Mouse (Mus musculus) left cerebral cortex, adult 18-20 months (tissue): ENCODE measurements around the gene Nomo1. TPM values are rescaled to one million over a fixed set of nuclear protein-coding genes. Genes with fewer than 3 reads are reported as not detected.

Experiments used
- DNase-seq, 2 experiments: peaks; one replicate each; pipeline ENCODE4 v3.0.0; 2021 to 2022; ENCODE audit warnings: low spot score in 2 of 2, mixed read lengths in 1 of 2
- total RNA-seq, 2 experiments: library from RNA; stranded (reverse); gene quantifications; 2 replicates each; pipeline ENCODE4 v1.2.3; 2021

Nomo1 gene
- total RNA-seq, 2 experiments from 2014 or later: 105 to 106 TPM

DNA sequence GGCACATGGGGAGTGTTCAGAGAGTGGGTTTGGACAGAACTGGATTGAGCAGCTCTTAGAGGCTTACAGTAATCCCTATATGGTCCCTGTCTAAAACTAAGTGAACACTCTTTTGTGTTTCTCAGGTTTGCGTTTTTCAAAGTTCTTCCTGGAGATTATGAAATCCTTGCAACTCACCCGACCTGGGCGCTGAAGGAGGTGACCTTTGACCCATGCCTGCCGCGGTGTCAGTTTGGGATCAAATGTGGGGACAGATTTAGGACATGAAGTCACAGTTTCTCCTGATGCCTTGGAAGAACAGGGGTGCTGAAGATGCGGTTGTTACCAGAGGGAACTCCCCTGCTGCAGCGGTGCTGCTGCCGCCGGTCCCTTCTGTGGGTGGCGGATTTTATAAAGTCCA, 10.6 kb downstream of the Nomo1 start:
- DNase-seq: no peak

DNA sequence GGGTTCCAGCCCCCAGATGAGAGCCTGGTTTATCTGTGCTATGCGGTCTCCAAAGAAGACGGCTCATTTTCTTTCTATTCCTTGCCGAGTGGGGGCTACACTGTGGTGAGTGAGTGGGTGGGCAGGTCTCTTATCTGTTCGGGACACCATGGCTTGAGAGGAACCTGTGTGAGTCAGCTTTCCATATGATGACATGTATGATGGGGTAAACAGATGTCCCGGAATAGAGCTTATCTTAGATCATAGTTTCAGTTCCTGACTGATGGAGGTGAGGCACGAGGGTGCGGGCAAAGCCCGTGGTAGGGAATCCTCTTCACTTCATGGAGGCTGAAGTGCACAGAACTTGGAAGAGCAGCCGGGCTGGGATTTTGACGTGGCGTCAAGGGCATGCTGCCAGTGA, 12.4 kb downstream of the Nomo1 start:
- DNase-seq: no peak

DNA sequence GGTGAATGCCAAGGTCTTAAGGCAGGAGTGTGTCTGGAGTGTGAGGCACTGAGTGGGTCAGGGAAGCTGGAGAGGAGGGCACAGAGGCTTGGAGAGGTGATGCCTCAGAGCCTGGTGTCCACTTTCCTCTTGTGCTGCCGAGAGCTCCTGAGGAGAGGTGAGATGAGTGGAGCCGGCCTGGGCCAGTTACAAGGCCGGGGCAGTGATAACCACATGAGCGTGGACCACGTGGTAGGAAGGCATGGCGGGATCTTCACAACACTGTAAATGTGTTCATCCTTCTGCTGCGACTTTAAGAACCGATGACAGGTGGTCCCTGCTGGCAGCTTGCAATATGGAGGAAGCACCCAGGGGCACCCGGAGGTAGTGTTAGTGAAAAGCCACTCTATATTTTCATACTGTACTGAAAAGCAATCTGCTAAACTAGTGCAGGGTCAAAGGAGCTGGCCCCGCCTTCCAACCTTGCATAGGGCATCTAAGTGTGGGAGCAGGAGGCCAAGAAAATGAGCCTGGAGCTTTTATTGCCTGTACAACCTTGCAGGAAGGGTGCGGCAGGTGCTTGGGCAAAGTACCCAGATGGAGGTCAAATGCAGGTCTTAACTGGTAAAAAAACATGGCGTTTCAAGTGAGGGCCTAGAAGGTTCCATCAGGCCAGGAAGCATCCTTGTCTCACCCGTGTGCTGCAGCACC, 14.5 kb downstream of the Nomo1 start:
- DNase-seq: no peak

DNA sequence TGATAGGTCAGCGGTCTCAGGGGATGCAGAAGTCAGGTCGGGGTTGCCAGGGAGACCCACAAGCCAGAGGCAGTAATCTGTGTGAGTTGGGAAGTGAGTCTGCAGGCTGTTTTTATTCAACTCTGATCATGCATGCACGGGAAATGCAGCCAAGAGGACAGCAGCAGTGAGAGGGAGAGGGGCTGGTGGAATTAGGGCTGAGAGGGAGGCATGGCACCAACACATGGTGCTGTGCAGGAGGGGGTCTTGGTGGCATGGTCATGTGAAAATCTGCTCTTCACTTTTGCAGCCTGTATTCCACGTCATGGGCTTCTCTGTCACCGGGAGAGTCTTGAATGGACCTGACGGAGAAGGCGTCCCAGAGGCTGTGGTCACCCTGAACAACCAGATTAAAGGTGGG, 16.5 kb downstream of the Nomo1 start:
- DNase-seq: no peak

DNA sequence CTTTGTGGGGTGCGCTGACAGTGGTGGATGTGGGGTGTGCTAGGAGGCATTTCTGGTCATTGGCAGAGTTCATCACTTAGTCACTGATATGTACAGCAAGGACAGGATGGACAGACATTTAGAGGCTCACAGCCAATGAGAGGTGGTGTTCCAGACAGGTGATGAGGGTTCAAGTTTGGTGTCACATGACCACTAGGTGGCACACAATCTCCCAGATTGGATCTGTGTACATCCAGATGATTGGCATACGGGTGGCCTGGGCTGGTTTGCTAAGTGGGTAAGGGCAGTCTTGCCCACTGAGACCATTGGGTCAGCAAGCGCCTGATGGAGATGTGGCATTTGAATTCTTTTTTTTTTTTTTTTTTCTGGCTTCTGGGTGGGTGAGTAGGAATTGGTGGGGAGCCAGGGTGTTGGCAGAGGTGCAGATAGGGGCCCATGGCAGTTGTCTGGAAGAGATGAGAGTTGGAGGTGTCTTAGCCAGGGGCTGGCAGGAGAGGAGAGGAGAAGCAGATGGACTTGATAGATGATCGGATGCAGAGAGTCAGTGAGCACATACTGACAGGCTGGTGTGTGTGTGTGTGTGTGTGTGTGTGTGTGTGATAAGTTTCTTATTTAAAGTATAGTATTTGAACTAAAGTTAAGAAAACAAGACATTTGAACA, 18.8 kb downstream of the Nomo1 start:
- DNase-seq: no peak

DNA sequence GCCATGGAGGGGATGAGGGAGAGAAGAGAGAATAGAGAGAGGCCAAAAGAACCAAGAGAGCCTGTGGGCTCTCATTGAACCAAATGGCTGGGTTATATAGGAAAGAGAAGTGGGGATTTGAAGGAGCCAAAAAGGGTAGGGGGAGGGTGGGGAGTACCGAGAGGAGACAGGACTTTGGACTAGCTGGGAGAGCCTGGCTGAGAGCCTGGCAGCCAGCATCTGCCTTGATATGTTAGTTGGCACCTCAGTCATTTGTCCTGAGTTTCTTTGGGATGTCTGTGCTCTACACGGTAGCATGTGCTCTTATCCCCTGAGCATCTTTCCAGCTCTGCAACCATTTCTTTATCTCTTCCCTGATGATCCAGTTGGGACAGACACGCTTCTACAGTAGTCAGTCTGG, 20.1 kb downstream of the Nomo1 start:
- DNase-seq: no peak

DNA sequence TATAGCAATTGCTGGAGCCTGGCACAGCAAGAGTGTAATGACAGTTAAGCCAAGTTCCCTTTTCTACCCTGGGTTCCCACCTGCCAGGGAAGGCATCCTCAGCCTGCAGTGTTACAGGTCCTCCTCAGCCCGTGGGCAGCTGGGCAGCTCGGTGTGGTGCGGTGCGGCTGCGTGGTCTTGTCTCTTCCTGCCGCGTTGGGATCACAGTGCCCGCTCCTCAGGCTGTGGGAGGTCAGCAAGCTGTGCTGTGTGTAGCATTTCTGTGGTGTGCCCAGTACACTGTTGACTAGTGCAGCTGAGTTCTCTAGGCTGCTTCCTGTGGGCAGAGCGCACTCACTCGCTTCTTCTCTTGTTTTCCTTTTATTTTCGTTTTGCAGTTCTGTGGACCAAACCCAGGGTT, 25.4 kb downstream of the Nomo1 start:
- DNase-seq: no peak

DNA sequence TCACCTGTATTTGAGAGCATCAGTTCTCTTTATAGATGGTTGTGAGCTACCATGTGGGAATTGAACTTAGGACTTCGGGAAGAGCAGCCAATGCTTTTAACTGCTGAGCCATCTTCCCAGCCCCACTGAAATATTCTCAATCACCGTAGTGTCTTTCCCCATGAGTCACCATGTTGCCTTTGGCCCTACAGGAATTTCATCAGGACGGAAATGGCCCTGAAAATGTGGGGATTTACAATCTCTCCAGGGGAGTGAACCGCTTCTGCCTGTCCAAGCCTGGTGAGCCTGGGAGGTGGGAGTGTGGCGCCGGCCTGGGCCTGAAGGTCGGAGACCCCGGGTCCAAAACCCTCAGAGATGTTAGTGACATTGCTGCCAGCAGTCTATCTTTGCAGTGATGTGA, 27.2 kb downstream of the Nomo1 start:
- DNase-seq: no peak

DNA sequence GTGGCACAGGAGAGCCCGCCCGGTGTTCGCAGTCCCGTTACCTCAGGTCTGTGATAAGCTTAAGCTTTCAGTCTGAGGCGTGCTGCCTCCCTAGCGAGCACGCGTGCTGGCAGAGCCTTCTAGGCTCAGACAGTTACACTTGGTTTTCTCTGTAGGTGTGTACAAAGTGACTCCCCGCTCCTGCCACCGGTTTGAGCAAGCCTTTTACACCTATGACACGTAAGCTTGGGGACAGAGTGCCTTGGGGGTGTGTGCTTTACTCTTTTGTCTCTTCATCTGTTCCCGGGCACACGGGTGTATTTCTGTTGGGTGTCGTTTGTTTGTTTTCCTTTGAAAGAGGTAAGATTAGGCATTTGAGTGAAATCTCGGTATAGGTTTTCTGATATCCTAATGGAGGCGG, 28.1 kb downstream of the Nomo1 start:
- no peak for DNase-seq

DNA sequence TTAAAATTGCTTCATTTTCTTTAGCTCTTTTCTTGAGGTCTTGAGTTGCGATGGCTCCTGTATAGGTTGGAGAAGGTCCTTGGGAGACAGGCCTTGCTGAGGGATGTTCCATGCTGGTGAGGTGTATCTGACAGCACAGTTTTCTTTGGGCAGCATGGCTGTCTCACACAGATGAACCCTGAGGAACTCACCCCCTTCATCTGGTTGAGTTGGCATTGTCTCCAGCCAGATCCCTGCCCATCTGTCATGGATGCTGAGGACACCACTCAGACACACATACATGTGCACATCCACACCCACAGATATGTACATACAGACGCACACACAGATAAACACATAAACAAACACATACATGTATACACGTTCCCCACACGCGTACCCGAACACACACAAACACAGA, 29.8 kb downstream of the Nomo1 start:
- DNase-seq: no peak

DNA sequence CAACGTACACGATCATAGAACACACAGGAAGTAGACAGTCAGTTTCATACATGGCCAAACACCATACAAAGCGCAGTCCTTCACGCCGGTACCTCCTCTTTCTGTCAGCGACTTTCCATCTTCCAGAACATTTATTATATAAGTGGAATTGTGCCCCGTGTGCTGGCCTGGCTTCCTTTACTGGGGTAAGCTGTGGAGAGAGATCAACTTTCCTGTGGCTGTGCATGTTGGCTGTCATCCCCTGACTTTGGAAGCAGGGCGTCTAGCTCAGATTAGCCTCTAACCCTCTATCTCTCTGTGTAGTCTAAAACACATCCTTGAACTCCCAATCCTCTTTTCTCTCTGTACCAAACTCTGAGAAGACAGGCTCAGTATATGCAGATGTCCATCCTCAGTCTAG, 35.3 kb downstream of the Nomo1 start:
- DNase-seq: no peak

DNA sequence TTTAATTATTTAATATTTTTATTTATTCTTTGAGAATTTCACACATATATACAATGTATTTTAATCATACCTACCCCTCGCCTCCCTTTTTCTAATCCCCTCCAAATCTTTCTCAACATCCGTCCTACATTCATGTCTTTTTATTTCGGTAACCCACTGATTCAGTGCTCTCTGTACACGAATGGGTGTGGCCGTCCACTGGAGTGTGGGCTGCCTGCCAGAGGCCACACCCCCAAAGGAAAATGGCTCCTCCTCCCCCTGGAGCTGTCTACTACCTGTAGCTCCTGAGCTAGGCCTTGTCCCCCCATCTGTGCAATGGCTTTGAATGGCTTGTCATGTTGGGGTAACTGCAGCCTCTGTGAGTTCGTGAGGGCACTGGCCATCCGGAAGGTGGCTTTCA, 43.3 kb downstream of the Nomo1 start:
- DNase-seq: no peak

DNA sequence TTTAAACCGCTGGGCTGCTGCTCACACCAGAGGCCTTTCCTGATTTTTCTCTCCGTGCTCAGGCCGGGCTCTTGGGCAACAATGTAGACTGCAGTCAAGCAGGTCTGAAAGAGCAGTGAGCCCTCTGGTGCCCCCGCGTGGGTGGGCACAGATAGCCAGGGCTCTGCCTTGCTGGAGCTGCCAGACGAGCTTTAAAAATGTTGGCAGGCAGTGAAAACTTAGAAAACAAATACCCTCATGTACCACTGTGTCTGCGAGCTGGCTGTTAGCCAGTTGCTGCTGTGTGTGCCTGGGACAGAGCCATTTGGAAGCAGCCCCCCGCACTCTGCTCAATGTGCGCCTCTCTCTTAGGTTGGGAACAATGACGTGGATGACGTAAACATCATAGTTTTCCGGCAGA, 44.2 kb downstream of the Nomo1 start:
- no peak for DNase-seq

DNA sequence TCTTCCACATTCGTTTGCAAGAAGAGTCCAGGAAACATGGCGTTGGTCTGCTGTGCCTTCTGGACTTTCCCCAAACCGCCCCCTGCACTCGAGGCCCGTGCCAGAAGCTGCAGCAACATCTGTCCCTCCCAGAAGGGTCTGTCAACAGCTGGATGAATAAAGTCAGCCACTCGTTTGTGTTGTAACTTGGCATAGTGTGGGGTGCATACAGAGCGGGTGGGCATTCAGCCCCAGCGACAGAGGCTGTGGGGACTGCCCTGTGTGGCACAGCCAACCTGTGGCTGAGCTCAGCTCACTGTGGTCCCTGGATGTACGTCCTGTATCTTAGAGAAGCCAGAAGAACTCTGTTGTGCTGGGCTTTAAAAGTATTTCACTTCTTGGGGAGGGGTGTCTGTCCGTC, 50.5 kb downstream of the Nomo1 start:
- no peak for DNase-seq

DNA sequence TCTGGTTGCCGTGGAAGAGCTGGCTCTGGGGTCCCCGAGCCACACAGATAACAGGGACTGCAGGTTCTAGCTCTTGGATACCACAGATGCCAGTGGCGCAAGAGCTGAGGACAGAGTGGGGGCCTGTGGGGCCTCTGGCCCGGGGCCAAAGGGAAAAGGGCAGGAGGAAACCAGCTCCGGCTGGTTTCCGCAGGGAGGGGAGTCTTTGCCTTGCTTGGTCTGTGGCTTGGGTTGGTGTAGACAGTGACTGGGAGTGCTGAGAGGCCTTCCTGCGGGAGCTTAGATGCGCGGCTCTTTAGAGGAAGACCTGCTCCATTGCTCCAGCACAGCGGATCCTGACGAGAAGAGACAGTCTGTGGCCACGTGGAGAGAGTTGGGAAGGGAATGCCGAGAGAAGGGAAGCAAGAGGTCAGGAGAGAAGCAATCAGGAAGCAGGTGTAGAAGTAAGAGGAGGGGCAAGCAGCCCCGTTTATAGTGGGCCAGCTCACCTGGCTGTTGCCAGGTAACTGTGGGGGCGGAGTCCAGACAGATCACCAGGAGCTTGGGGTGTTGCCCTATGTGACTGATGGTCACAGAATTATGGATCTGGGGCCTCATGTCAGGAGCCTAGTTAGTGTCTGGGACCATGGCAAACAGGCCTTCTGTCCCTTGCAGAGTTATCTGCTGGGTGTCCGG, 51.5 kb downstream of the Nomo1 start:
- no peak for DNase-seq

DNA sequence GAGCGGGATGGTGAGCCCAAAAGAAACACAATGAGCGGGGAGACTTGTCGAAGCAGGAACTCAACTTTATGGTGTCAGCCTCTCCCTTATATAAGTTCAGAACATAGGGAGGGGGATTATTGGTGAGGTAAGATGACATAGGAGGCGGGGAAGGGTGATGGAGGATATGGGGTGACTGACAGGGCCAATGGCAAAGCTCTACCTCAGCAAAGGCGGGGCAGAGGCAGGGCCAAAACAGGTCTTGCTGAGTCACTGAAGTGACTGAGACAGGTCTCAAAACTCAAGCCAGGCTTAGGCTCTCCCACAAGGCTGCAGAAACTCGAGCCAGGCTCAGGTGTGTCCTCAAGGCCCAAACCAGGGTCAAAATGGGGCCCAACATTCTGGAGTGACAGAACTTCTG, 52.9 kb downstream of the Nomo1 start:
- no peak for DNase-seq

DNA sequence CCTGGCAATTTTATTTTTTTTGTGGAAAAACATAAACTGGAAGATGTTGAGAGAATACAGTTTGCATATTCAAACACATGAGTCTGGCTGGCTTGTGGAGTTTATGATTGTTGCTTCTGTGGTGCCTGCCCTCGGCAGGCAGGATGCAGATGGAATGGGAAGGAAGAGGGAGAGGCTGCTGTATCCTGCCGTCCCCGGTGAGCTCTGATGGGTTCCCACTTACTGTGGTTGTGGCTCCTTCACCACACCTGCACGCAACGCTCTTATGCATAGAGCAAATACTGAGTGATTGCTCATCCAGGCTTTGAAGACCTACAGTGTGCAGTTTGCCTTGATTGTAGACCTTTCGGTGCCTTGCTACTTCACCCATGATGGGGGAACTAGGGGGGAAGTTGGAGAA, 54.7 kb downstream of the Nomo1 start:
- DNase-seq: no peak

DNA sequence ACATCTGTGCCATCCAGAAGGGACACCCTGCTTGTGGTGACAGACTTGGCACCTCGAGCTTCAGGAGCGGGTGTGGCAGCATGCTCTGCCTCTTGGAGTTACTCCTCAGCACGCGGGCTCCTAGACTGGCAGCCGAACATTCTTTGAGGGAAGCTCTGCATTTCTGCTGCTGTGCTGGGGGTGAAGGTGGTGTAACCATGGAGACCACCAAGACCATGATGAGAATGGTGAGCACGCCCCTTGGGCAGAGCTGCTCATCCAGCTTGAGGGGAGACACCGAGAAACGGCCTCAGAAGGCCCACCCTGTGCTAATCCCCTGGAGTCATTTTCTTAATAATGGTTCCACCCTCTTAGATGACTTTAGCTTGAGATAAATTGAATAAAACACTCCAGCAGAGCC, 59.3 kb downstream of the Nomo1 start:
- no peak for DNase-seq

DNA sequence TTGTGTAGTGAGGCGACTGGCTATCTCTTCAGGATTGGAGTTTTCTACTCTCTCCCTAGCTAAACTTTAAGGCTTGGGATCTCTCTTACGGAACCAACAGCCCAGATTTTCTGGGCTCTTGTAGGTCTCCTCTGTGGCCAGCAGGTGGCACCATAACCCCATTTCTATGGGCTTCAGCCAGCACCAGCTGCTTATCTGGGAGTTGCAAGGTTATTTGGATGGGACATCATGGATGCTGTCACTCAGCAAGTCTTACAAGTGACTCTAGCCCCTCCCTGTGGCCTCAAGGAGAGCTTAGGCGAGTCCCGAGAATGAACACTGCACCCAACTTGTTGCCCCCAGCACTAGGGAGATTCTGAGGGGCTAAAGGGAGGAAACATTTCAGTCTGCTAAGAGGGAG, 62.6 kb downstream of the Nomo1 start:
- peak; percentile 73 to 74 for DNase-seq

DNA sequence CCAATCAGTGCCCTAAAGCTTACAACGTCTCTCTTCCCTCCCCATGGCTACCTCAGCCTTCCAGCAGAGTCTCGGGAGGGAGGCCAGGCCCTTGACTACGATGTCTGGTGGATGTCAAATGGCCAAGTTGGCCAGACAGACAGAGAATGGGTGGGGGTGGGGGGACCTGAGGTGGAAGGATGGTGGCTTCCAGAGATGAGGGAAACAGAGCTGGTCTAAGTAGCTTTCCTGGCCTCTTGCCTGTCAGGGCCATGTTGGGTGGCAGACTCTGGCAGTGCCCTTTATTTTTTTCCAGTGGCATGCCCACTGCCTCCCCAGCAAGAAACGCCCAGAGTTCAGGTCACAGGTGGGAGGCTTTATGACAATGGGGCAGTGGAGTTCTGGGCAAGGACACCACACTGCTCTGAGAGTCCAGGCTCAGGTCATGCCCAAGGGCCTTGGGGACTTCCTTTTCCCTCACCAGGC, 63.9 kb downstream of the Nomo1 start:
- no peak for DNase-seq

DNA sequence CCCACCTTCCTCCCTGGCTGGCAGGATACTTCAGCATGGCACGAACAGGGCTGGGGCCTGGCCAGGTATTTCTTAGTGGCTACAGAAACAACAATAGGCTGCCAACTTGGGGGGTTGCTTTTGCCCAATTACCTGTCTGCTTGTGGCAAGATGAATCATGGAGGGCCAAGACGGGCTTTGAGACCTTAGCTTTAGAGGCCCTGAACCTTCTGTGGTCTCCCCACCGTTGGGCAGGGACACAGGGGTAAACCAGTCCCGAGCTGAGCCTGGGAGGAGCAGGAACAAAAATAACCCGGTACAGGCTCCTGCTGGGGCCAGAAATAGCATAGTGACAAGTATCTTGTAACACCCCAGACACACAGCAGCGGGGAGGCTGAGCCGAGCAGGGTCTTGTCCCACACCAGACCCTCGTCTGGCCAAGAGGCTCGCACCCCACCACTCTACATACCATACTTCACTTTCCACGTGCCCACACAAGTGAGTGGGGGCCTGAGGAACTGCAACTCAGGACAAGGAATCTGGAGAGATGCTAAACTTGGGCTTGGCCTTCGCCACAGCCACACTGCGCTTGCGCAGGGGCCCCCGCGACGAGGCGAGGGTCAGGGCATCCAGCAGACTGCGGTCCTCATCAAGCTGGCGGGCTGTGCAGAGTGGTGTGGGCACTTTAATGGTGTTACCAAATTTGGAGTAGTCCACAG, 64.9 kb downstream of the Nomo1 start:
- DNase-seq: peak; percentile 35 to 59

DNA sequence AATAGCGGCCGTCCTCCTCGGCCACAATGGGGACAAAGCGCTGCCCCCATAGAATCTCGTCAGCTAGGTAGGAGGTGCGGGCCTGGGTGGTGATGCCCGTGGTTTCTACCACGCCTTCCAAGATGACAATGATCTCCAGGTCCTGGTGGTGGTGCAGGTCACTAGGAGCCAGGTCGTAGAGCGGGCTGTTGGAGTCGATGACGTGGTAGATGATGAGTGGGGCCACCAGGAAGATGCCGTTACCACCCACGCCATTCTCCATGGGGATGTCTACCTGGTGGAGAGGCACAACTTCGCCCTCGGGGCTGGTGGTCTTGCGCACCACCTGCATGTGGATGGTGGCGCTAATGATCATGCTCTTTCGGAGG, 65.4 kb downstream of the Nomo1 start:
- no peak for DNase-seq
